Mouse (Mus musculus) layer of hippocampus, postnatal 14 days (tissue): ENCODE data around the gene Zfp46. TPM values are rescaled to one million over a fixed set of nuclear protein-coding genes. Genes with fewer than 3 reads are reported as not detected.

Source experiments
- DNase-seq, 2 experiments: peaks; one replicate each; pipeline ENCODE4 v3.0.0; 2021 to 2022; ENCODE audit warnings: low spot score in 2 of 2, mixed read lengths in 1 of 2
- long read RNA-seq, 2 experiments: library from polyadenylated mRNA; stranded (forward); transcript quantifications; one replicate each; pipeline ENCODE4 v2.0.0; 2021
- total RNA-seq, 2 experiments: library from RNA; stranded (reverse); gene quantifications; 2 replicates each; pipeline ENCODE4 v1.2.3; 2021

Zfp46 gene
- 10 to 100 TPM; 69.9 to 74.4 TPM for total RNA-seq
- long read RNA-seq, experiment 1, full-length matches to known transcripts: 14 of 29 reads
- long read RNA-seq, experiment 1, partial matches to known transcripts: 0 of 29 reads
- long read RNA-seq, experiment 1, other reads (novel, unspliced or antisense): 15 of 29 reads
- long read RNA-seq, experiment 2, full-length matches to known transcripts: 25 of 35 reads
- long read RNA-seq, experiment 2, partial matches to known transcripts: 0 of 35 reads
- long read RNA-seq, experiment 2, other reads (novel, unspliced or antisense): 10 of 35 reads

- DNase-seq: peak; percentile 73 to 93
Observed at GRCm38 (mm10) chr4:136284455-136284854, at the start of gene Zfp46. Gene Zfp46 (plus strand): TSS chr4:136284683.

- no peak for DNase-seq
Observed at GRCm38 (mm10) chr4:136238669-136239068, 45.8 kb upstream of the Zfp46 start.

- no peak for DNase-seq
Observed at GRCm38 (mm10) chr4:136239111-136239510, 45.4 kb upstream of the Zfp46 start.

- peak; percentile 83 to 88 for DNase-seq
Observed at GRCm38 (mm10) chr4:136239622-136240021, 44.9 kb upstream of the Zfp46 start.

- DNase-seq: no peak
Observed at GRCm38 (mm10) chr4:136240123-136240522, 44.4 kb upstream of the Zfp46 start.

GRCm38 (mm10) chr4:136240955-136241354 is 43.5 kb upstream of the Zfp46 start:
- DNase-seq: no peak

- DNase-seq: no peak
Observed at GRCm38 (mm10) chr4:136242065-136242703, 42.3 kb upstream of the Zfp46 start.

- no peak for DNase-seq
Observed at GRCm38 (mm10) chr4:136242728-136243127, 41.8 kb upstream of the Zfp46 start.

GRCm38 (mm10) chr4:136244208-136244607 is 40.3 kb upstream of the Zfp46 start:
- DNase-seq: no peak

GRCm38 (mm10) chr4:136245681-136246080 is 38.8 kb upstream of the Zfp46 start:
- no peak for DNase-seq

GRCm38 (mm10) chr4:136246568-136246969 is 37.9 kb upstream of the Zfp46 start:
- no peak for DNase-seq

GRCm38 (mm10) chr4:136247386-136247728 is 37.1 kb upstream of the Zfp46 start:
- DNase-seq: no peak

- DNase-seq: no peak
Observed at GRCm38 (mm10) chr4:136247729-136248463, 36.6 kb upstream of the Zfp46 start, which contains the start of gene Tcea3. Gene Tcea3 (plus strand): TSS chr4:136247729.

- DNase-seq: no peak
Observed at GRCm38 (mm10) chr4:136248464-136249331, 35.8 kb upstream of the Zfp46 start.

GRCm38 (mm10) chr4:136249332-136249647 is 35.2 kb upstream of the Zfp46 start:
- no peak for DNase-seq

GRCm38 (mm10) chr4:136249780-136250179 is 34.7 kb upstream of the Zfp46 start:
- DNase-seq: no peak

GRCm38 (mm10) chr4:136255919-136256318 is 28.6 kb upstream of the Zfp46 start:
- no peak for DNase-seq

GRCm38 (mm10) chr4:136256696-136257095 is 27.8 kb upstream of the Zfp46 start:
- no peak for DNase-seq

- no peak for DNase-seq
Observed at GRCm38 (mm10) chr4:136259916-136260315, 24.6 kb upstream of the Zfp46 start.

- DNase-seq: peak; percentile 76 to 79
Observed at GRCm38 (mm10) chr4:136260491-136261180, 23.8 kb upstream of the Zfp46 start.

GRCm38 (mm10) chr4:136261912-136262311 is 22.6 kb upstream of the Zfp46 start:
- DNase-seq: no peak
